In the genomic region with DNA sequence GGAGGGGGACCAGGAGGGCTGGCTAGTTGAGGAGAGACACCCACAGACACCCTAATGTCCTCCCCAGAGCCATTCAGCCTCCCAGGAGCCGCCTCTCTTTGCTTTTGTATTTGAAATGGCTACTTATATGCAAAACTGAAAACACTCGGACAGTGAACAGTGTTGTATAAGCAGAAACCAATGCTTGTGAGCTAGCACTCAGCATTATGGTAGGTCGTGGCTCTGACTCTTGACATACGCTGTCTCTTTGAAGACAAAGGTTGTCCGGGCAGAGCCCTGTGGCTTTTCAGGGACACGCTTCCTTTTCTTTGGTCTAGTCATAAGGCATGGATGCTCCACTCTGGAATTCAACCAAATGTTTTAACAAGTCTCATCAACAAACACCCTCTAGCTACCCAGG, we compare ENCODE assay signal across 19 mouse cellular contexts.
DNase-seq lines count a peak whose midpoint lies in the region; ATAC-seq and TF ChIP-seq lines count a peak whose summit lies in the region.
"Had no signal": no experiment of that assay in that cellular context is flagged by ENCODE, and none has a peak within 500 bp of the region (broad histone marks: within the 10 kb centered on the region; RNA-seq: fewer than 3 reads in every experiment).

No protein-coding gene starts in this region.

- no peaks in the 10 kb centered on the region for H3K9me3 ChIP-seq in forebrain, embryonic 12.5 days
- no peaks in the 10 kb centered on the region for H3K9me3 ChIP-seq in forebrain, embryonic 16.5 days (ENCODE audit: control insufficient read depth, low read length)
- no peaks in the 10 kb centered on the region for H3K9me3 ChIP-seq in hindbrain, embryonic 12.5 days (replicated peaks)
- H3K9me3 ChIP-seq in hindbrain, postnatal 0 days (ENCODE audit: low read length): no peaks in the 10 kb centered on the region
- H3K9me3 ChIP-seq in neural tube, embryonic 11.5 days (ENCODE audit: control insufficient read depth, low read length): no peaks in the 10 kb centered on the region
- H3K9me3 ChIP-seq: embryonic facial prominence, embryonic 13.5 days; kidney, embryonic 15.5 days; limb, embryonic 12.5 days; liver, embryonic 12.5 days had no signal

- no peak for TF ChIP-seq CTCF in hindbrain, postnatal 0 days (IDR thresholded peaks at IDR 0.05; ENCODE audit: low read depth)

- no peak for ATAC-seq in forebrain, embryonic 12.5 days (ENCODE audit: low FRiP score)
- no peak for ATAC-seq in forebrain, embryonic 16.5 days
- ATAC-seq in hindbrain, embryonic 12.5 days (ENCODE audit: low FRiP score): no peak
- no peak for ATAC-seq in hindbrain, postnatal 0 days
- no peak for ATAC-seq in neural tube, embryonic 11.5 days (ENCODE audit: insufficient read depth, low FRiP score, low TSS enrichment)
- ATAC-seq in frontal cortex, adult (ENCODE audit: low TSS enrichment): no peak
- ATAC-seq: intestine, embryonic 16.5 days; liver, embryonic 12.5 days had no signal

- H3K9ac ChIP-seq in forebrain, embryonic 12.5 days: no peak overlapping the region
- H3K9ac ChIP-seq in forebrain, embryonic 16.5 days (replicated peaks; ENCODE audit: low read depth, low read length): no peak overlapping the region
- H3K9ac ChIP-seq in hindbrain, embryonic 12.5 days: no peak overlapping the region
- no peak overlapping the region for H3K9ac ChIP-seq in hindbrain, postnatal 0 days (replicated peaks; ENCODE audit: low read length)
- no peak overlapping the region for H3K9ac ChIP-seq in neural tube, embryonic 11.5 days (ENCODE audit: low read length)
- H3K9ac ChIP-seq: embryonic facial prominence, embryonic 13.5 days; kidney, embryonic 15.5 days; limb, embryonic 12.5 days; liver, embryonic 12.5 days; lung, embryonic 14.5 days had no signal

- H3K36me3 ChIP-seq in forebrain, embryonic 12.5 days (replicated peaks): no peaks in the 10 kb centered on the region
- H3K36me3 ChIP-seq in forebrain, embryonic 16.5 days (ENCODE audit: control insufficient read depth, insufficient read depth): no peaks in the 10 kb centered on the region
- H3K36me3 ChIP-seq in hindbrain, embryonic 12.5 days: no peaks in the 10 kb centered on the region
- no peaks in the 10 kb centered on the region for H3K36me3 ChIP-seq in hindbrain, postnatal 0 days (ENCODE audit: insufficient read depth, low read length)
- H3K36me3 ChIP-seq in neural tube, embryonic 11.5 days (ENCODE audit: control insufficient read depth, insufficient read depth, low read length): no peaks in the 10 kb centered on the region
- H3K36me3 ChIP-seq: embryonic facial prominence, embryonic 13.5 days; kidney, embryonic 15.5 days; limb, embryonic 12.5 days; liver, embryonic 12.5 days had no signal

- WGBS in forebrain, embryonic 12.5 days: 18% methylated on average over 6 of the region's 6 CpGs
- WGBS in forebrain, embryonic 16.5 days: 50% methylated on average over 6 of the region's 6 CpGs
- 26% methylated on average over 6 of the region's 6 CpGs for WGBS in hindbrain, embryonic 12.5 days
- 40% methylated on average over 6 of the region's 6 CpGs for WGBS in hindbrain, postnatal 0 days
- WGBS in neural tube, embryonic 11.5 days: 16% methylated on average over 6 of the region's 6 CpGs

- no peak for DNase-seq in hindbrain, postnatal 0 days (ENCODE audit: low spot score)
- DNase-seq in neural tube, embryonic 11.5 days (ENCODE audit: low spot score): peak; percentile 25
- no peak for DNase-seq in neural tube, embryonic 10.5 days (ENCODE audit: extremely low spot score, low spot score)
- DNase-seq: adrenal gland, adult 2 months; B cell, adult 2 months; cerebellum, adult 2 months; cerebellum, postnatal 36 days; gastrocnemius, postnatal 36 days; lung, embryonic 14.5 days; lung, postnatal 36 days had no signal

- peak overlapping the region; percentile 32 for H3K4me2 ChIP-seq in forebrain, embryonic 12.5 days
- no peak overlapping the region for H3K4me2 ChIP-seq in forebrain, embryonic 16.5 days (ENCODE audit: low read length)
- no peak overlapping the region for H3K4me2 ChIP-seq in hindbrain, embryonic 12.5 days (replicated peaks)
- no peak overlapping the region for H3K4me2 ChIP-seq in hindbrain, postnatal 0 days (ENCODE audit: low read depth, low read length)
- H3K4me2 ChIP-seq in neural tube, embryonic 11.5 days (ENCODE audit: low read depth): no peak overlapping the region
- H3K4me2 ChIP-seq: embryonic facial prominence, embryonic 13.5 days; kidney, embryonic 15.5 days; limb, embryonic 12.5 days; liver, embryonic 12.5 days; lung, embryonic 14.5 days had no signal

- peaks cover 66% of the 10 kb centered on the region for H3K4me1 ChIP-seq in forebrain, embryonic 12.5 days
- peaks cover 32% of the 10 kb centered on the region for H3K4me1 ChIP-seq in forebrain, embryonic 16.5 days (replicated peaks; ENCODE audit: control insufficient read depth, insufficient read depth, low read length)
- peaks cover 47% of the 10 kb centered on the region for H3K4me1 ChIP-seq in hindbrain, embryonic 12.5 days
- H3K4me1 ChIP-seq in hindbrain, postnatal 0 days (ENCODE audit: insufficient read depth, low read length): no peaks in the 10 kb centered on the region
- peaks cover 30% of the 10 kb centered on the region for H3K4me1 ChIP-seq in neural tube, embryonic 11.5 days (ENCODE audit: control insufficient read depth, insufficient read depth, low read length)
- H3K4me1 ChIP-seq: liver, embryonic 12.5 days had no signal

- no peak overlapping the region for H3K27ac ChIP-seq in forebrain, embryonic 12.5 days
- H3K27ac ChIP-seq in forebrain, embryonic 16.5 days (ENCODE audit: low read length): no peak overlapping the region
- peak overlapping the region; percentile 46; the same call in 1 of the 2 replicates for H3K27ac ChIP-seq in hindbrain, embryonic 12.5 days
- no peak overlapping the region for H3K27ac ChIP-seq in hindbrain, postnatal 0 days
- H3K27ac ChIP-seq in neural tube, embryonic 11.5 days (ENCODE audit: low read depth, low read length): no peak overlapping the region
- H3K27ac ChIP-seq: embryonic facial prominence, embryonic 13.5 days; kidney, embryonic 15.5 days; limb, embryonic 12.5 days; liver, embryonic 12.5 days had no signal

- no peak overlapping the region for H3K4me3 ChIP-seq in forebrain, embryonic 12.5 days (replicated peaks)
- H3K4me3 ChIP-seq in forebrain, embryonic 16.5 days (replicated peaks; ENCODE audit: low read length): no peak overlapping the region
- no peak overlapping the region for H3K4me3 ChIP-seq in hindbrain, embryonic 12.5 days
- no peak overlapping the region for H3K4me3 ChIP-seq in hindbrain, postnatal 0 days (ENCODE audit: low read length)
- H3K4me3 ChIP-seq in neural tube, embryonic 11.5 days (ENCODE audit: low read depth, low read length): no peak overlapping the region
- H3K4me3 ChIP-seq: embryonic facial prominence, embryonic 13.5 days; kidney, embryonic 15.5 days; limb, embryonic 12.5 days; liver, embryonic 12.5 days had no signal

- peaks cover 31% of the 10 kb centered on the region for H3K27me3 ChIP-seq in forebrain, embryonic 12.5 days
- no peaks in the 10 kb centered on the region for H3K27me3 ChIP-seq in forebrain, embryonic 16.5 days (replicated peaks; ENCODE audit: control insufficient read depth, insufficient read depth, low read length)
- no peaks in the 10 kb centered on the region for H3K27me3 ChIP-seq in hindbrain, embryonic 12.5 days
- H3K27me3 ChIP-seq in hindbrain, postnatal 0 days (ENCODE audit: insufficient read depth, low read length): no peaks in the 10 kb centered on the region
- H3K27me3 ChIP-seq in neural tube, embryonic 11.5 days (ENCODE audit: control insufficient read depth, insufficient read depth, low read length): no peaks in the 10 kb centered on the region
